Mouse (Mus musculus): ENCODE measurements around the gene Mip. TPM values are rescaled to one million over a fixed set of nuclear protein-coding genes. Genes with fewer than 3 reads are reported as not detected.

Mip gene
- total and polyA plus RNA-seq, 3 experiments = not detected

Other genes starting within 250 kb of the Mip start
- under 1 TPM in 1 of 2 experiments, not detected in 1; 0.63 TPM for gene Hsd17b6, start 218.2 kb upstream of the Mip start, total RNA-seq (2021)
- gene Hsd17b6, start 218.2 kb upstream of the Mip start, polyA plus RNA-seq (2012; rRNA removed) = not detected in 2 replicates
- gene Prim1, start 210.7 kb upstream of the Mip start, total RNA-seq (2021) = 1 to 10 TPM; 2.3 to 4.4 TPM
- gene Prim1, start 210.7 kb upstream of the Mip start, polyA plus RNA-seq (2012; rRNA removed) = 0.26 and 0.56 TPM in 2 replicates
- 100 to 1,000 TPM; 607 to 630 TPM for gene Naca, start 190.3 kb upstream of the Mip start, total RNA-seq (2021)
- 178 and 209 TPM in 2 replicates for gene Naca, start 190.3 kb upstream of the Mip start, polyA plus RNA-seq (2012; rRNA removed)
- gene Ptges3, start 166.9 kb upstream of the Mip start, total RNA-seq (2021) = 100 to 1,000 TPM; 179 to 195 TPM
- gene Ptges3, start 166.9 kb upstream of the Mip start, polyA plus RNA-seq (2012; rRNA removed) = 124 and 151 TPM in 2 replicates
- gene Atp5b, start 142.6 kb upstream of the Mip start, total RNA-seq (2021) = 1,000 to 10,000 TPM; 2,694 to 3,346 TPM
- gene Atp5b, start 142.6 kb upstream of the Mip start, polyA plus RNA-seq (2012; rRNA removed) = 7,039 and 9,498 TPM in 2 replicates
- 10 to 100 TPM; 40.8 to 49.6 TPM for gene Baz2a, start 134.3 kb upstream of the Mip start, total RNA-seq (2021)
- 24.5 and 31.6 TPM in 2 replicates for gene Baz2a, start 134.3 kb upstream of the Mip start, polyA plus RNA-seq (2012; rRNA removed)
- gene Rbms2, start 45.5 kb upstream of the Mip start, total RNA-seq (2021) = 100 to 1,000 TPM in 1 of 2 experiments, 10 to 100 TPM in 1; 99.3 to 124 TPM
- gene Rbms2, start 45.5 kb upstream of the Mip start, polyA plus RNA-seq (2012; rRNA removed) = 118 and 130 TPM in 2 replicates
- 1 to 10 TPM; 2.5 to 3.7 TPM for gene Gls2, start 31.4 kb upstream of the Mip start, total RNA-seq (2021)
- 3.8 and 7.5 TPM in 2 replicates for gene Gls2, start 31.4 kb upstream of the Mip start, polyA plus RNA-seq (2012; rRNA removed)
- 10 to 100 TPM; 14.3 to 17.0 TPM for gene Spryd4, start 14.0 kb upstream of the Mip start, total RNA-seq (2021)
- gene Spryd4, start 14.0 kb upstream of the Mip start, polyA plus RNA-seq (2012; rRNA removed) = 5.8 and 7.4 TPM in 2 replicates
- gene Timeless, start 6.2 kb downstream of the Mip start, total RNA-seq (2021) = 1 to 10 TPM; 4.8 to 7.2 TPM
- 1.9 and 2.8 TPM in 2 replicates for gene Timeless, start 6.2 kb downstream of the Mip start, polyA plus RNA-seq (2012; rRNA removed)
- 1 to 10 TPM in 1 of 2 experiments, not detected in 1; 1.5 TPM for gene Apon, start 28.3 kb downstream of the Mip start, total RNA-seq (2021)
- gene Apon, start 28.3 kb downstream of the Mip start, polyA plus RNA-seq (2012; rRNA removed) = 0.10 and 0.40 TPM in 2 replicates
- 10 to 100 TPM in 1 of 2 experiments, under 1 TPM in 1; 0.76 to 19.1 TPM for gene Apof, start 42.8 kb downstream of the Mip start, total RNA-seq (2021)
- 11.0 and 25.2 TPM in 2 replicates for gene Apof, start 42.8 kb downstream of the Mip start, polyA plus RNA-seq (2012; rRNA removed)
- gene Stat2, start 44.7 kb downstream of the Mip start, total RNA-seq (2021) = 10 to 100 TPM; 24.0 to 33.5 TPM
- 37.3 and 39.2 TPM in 2 replicates for gene Stat2, start 44.7 kb downstream of the Mip start, polyA plus RNA-seq (2012; rRNA removed)
- not detected for gene Il23a, start 72.9 kb downstream of the Mip start, total RNA-seq (2021)
- gene Il23a, start 72.9 kb downstream of the Mip start, polyA plus RNA-seq (2012; rRNA removed) = not detected in 2 replicates
- 10 to 100 TPM; 13.8 to 18.3 TPM for gene Pan2, start 77.5 kb downstream of the Mip start, total RNA-seq (2021)
- 17.2 and 20.4 TPM in 2 replicates for gene Pan2, start 77.5 kb downstream of the Mip start, polyA plus RNA-seq (2012; rRNA removed)
- 100 to 1,000 TPM; 180 to 204 TPM for gene Cnpy2, start 96.6 kb downstream of the Mip start, total RNA-seq (2021)
- gene Cnpy2, start 96.6 kb downstream of the Mip start, polyA plus RNA-seq (2012; rRNA removed) = 20.1 and 28.6 TPM in 2 replicates
- 100 to 1,000 TPM; 391 to 444 TPM for gene Cs, start 111.9 kb downstream of the Mip start, total RNA-seq (2021)
- gene Cs, start 111.9 kb downstream of the Mip start, polyA plus RNA-seq (2012; rRNA removed) = 315 and 332 TPM in 2 replicates
- gene Coq10a, start 143.2 kb downstream of the Mip start, total RNA-seq (2021) = 10 to 100 TPM; 72.2 to 77.1 TPM
- gene Coq10a, start 143.2 kb downstream of the Mip start, polyA plus RNA-seq (2012; rRNA removed) = 44.2 and 116 TPM in 2 replicates
- 10 to 100 TPM; 48.3 to 59.3 TPM for gene Ankrd52, start 151.3 kb downstream of the Mip start, total RNA-seq (2021)
- 44.2 and 53.1 TPM in 2 replicates for gene Ankrd52, start 151.3 kb downstream of the Mip start, polyA plus RNA-seq (2012; rRNA removed)
- gene Slc39a5, start 175.4 kb downstream of the Mip start, total RNA-seq (2021) = not detected
- gene Slc39a5, start 175.4 kb downstream of the Mip start, polyA plus RNA-seq (2012; rRNA removed) = not detected in 2 replicates
- 10 to 100 TPM; 79.3 to 93.8 TPM for gene Nabp2, start 185.7 kb downstream of the Mip start, total RNA-seq (2021)
- gene Nabp2, start 185.7 kb downstream of the Mip start, polyA plus RNA-seq (2012; rRNA removed) = 21.3 and 22.2 TPM in 2 replicates
- 10 to 100 TPM; 39.1 to 41.7 TPM for gene Rnf41, start 185.8 kb downstream of the Mip start, total RNA-seq (2021)
- 24.4 and 28.4 TPM in 2 replicates for gene Rnf41, start 185.8 kb downstream of the Mip start, polyA plus RNA-seq (2012; rRNA removed)
- gene Smarcc2, start 233.4 kb downstream of the Mip start, total RNA-seq (2021) = 100 to 1,000 TPM; 120 to 128 TPM
- gene Smarcc2, start 233.4 kb downstream of the Mip start, polyA plus RNA-seq (2012; rRNA removed) = 129 and 130 TPM in 2 replicates